Mouse (Mus musculus): Measurements from ENCODE around the gene Tnnt1.
A peak's percentile ranks its signal among the peaks of the same experiment; 100 is the strongest.

The Tnnt1 gene

DNA sequence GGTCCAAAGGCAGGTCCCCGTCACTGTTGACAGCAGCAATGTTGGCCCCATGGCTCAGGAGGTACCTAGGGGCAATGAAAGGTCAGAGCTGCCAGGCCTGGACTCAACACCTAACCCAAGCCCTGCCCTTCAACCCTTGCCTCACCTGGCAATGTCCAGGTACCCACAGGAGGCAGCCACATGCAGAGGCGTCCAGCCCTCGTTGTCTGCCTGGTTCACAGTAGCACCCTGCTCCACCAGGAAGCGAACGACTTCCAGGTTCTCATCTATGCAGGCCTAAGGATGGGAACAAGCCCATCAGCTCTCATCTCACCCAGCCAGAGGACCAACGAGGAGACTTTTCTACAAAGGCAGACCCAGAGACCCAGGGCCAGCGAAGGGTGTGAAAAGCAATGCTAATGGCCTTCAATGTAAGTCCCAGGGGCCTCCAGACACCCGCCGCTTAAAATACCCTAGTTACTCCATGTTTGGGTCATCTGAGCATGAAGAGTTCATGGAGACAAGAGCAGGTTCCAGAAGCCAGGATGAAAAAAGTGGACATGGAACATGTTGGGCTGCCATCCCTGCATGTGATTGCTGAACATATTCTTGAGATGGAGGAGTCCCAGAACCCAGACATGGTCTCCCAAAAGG is 18.8 kb downstream of the Tnnt1 start:
- no peak for DNase-seq

DNA sequence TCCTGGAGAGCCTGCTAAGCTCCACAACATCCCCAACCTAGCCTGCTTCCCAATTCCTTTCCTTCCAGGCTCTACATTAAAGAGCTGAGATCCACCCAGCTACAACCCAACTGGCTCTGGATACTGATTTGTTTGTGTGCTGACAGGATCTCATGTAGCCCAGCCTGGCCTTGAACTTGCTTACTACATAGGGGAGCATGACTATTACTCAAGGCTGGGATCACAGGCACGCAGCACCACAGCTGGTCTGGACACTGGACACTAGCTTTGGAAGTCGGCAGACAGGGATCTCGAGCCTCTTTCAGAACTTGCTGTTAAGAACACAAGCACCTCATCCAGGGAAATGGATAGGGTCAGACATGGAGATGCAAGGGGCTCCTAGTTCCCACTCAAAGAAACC is 19.7 kb downstream of the Tnnt1 start:
- DNase-seq, result no peak

DNA sequence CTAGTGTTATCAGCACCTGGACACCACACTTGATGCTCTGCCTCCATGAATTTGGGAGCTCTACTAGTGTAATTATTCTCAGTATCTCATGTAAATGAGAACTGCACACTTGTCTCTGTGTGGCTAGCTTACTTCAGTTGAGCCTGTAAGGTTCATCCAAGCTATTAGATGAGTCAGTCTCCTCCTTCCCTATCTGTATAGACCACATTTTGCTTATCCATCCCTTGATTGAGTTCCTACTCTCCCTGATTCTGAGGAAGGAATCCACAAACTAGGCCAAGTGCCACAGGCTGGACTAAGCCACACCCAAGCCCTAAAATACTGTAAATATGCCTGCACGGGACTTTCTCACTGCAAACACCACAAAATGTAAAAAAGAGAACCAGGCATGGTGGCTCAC is 22.2 kb downstream of the Tnnt1 start:
- no peak for DNase-seq

DNA sequence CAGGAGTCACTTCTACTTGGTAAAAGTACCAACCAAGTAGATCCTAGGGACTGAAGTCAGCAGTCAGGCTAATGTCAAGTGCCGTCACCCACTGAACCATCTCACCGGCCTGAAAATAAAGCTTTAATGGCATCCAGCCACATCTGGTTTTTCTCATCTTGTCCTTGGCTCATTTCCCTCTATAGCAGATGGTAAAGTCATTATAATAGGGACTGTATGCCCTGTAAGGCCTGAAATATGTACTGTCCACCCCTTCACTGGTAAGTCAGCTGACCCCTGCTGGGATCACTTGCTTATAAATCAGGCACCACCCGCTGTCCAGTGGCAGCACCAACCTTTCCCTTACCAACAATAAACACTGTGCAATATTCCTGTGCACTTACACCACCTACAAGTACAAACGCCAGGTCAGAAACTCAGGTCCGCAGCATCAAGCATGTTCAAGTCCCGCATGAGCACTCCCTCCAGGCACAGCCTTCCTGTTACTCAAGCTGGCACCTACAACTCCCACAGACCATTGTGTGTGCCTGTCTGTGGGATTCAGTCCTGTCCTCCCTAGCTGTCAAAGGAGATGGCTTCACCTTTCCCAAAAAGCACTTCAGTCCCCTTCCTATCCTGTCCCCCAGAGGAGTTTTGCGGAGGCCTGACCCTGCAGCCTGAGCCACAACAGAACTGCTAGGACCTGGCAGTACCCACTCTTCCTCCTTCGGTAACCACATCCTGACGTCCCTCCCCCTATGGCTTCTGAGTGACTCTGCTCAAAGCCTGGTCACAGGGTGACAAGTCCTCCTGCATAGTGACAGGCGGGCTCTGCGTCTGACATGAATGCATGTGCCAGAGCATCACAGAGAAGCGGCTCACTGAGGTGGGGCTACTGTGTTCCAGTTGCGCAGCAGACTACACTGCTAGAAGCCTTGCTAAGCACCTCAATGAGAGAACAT is 23.6 kb downstream of the Tnnt1 start:
- DNase-seq, result peak in 1 of 2 experiments; percentile 12

DNA sequence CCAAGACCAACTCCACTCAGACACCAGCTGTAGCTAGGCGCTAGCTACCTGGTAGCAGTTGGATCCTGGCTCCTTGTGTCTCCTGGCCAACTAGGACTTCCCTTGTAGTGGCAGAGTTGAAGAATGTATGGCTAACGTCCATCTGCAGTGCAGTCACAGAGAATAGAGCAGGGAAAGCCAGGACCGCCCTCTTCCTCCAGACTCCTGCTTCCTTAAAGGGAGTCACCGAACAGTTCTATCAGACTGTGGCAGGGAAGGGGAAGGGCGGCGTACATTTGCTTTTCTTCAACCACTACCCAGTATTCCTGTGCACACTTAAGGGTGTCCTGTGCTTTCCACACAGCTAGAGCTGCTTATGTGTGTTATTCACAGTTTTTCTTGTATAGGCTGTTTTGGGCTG is 24.9 kb downstream of the Tnnt1 start:
- no peak for DNase-seq

DNA sequence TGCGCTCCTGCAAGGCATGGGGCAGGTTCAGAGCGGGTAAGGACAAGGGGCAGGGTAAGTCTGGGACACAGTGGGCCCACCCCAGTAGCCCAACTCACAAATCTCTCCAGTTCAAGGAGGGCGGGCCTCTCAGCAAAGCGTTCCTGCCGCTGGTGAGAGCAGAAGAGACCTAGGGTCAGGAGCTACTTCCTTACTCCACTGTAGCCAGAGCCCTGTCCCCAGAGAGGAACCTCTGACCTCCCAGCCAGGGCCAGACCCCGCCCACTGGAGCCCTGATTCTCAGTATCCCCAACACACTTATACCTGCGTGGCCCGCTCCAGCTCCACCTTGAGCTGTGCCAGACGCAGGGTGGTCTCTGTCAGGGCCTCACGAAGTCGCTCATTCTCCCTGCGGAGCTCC is 33.9 kb downstream of the Tnnt1 start:
- no peak for DNase-seq

DNA sequence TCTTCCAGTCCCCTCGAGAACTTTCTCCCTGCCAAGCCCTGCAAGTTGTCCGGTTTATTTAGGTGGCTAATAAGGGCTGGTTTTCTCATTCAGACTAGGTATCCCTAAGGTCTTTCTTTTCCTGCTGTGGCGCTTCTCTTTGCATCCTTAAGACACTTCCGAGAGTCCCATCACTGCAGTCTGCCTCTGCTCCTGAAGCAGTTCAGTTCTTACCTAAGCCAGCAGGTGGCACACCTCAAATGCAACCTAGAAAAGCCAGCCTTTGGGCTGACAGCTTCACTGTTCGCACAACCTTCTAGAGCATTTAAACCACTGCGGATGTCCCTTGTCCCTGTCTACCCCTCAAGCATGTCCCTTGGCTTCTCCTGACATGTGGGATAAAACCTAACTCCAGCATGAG is 36.5 kb downstream of the Tnnt1 start:
- peak; percentile 62 to 74 for DNase-seq

DNA sequence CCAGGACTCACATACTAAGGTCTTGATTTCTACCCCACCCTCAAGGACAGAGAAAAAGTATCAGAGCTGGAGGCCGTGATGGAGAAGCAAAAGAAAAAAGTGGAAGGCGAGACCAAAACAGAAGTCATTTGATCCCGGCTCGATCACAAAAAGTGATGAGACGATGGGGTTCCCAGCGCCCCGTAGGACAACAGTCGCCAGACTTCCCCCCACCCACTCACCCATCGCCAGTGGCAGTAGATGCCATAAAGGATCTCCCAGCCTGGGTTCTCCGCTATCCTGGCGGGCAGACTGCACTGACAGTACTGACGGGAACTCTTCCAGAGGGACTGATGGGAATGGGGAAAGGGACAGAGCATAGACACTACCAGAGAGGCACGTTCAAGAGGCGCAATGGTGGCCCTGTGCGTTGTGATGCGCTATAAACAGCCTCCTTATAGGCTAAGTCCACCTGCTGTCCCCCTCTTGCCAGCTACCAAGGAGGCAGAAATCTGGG is 37.3 kb downstream of the Tnnt1 start:
- no peak for DNase-seq

DNA sequence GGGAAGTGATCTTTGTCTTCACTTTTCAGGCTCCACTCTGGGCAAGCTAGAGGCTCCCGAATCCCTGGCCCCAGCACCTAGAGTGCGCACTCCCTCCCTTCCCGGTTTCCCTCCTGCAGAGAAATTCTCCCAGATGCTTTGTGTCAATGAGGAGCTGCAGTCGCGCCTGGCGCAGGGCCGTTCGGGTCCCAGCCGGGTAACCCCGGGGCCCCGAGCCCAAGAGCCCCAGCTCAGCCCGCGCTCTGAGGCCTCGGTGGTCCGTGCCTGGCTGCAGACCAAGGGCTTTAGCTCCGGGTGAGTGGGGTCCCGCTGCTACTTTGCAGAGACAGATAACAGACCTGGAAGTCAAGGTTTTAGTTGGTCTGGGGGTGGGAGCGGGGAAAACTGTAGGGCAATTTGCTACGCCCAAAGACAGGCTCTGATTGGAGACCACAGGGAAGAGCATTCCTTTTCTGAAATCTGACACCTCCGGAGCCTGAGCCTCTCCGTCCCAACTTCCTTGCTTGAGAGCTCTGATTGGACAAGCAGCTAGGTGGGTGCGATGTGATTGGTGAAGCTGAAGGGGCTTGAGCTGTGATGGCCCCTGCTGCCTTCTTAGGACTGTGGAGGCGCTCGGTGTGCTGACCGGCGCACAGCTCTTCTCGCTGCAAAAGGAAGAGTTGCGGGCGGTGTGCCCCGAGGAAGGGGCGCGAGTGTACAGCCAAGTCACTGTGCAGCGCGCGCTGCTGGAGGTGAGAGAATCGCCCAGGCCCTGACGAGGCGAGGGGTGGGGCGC is 38.0 kb downstream of the Tnnt1 start:
- DNase-seq, result peak; percentile 77 to 82

DNA sequence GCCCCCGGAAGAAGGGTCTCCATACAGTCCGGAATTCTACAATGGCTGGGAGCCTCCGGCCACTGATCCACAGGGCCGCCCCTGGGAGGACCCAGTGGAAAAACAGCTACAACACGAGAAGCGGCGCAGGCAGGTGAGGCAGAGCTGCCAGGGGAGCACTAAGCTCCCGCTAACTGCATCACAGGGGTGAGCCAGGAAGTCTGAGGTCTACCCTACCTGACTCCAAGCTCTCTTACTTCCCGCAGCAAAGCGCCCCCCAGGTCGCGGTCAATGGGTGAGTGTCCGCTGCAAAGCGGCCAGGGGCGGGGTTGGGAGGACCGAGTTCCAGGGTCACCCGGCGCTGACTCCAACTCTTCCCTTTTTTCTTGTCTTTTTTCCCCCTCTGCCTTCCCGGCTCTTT is 42.2 kb downstream of the Tnnt1 start:
- no peak for DNase-seq

DNA sequence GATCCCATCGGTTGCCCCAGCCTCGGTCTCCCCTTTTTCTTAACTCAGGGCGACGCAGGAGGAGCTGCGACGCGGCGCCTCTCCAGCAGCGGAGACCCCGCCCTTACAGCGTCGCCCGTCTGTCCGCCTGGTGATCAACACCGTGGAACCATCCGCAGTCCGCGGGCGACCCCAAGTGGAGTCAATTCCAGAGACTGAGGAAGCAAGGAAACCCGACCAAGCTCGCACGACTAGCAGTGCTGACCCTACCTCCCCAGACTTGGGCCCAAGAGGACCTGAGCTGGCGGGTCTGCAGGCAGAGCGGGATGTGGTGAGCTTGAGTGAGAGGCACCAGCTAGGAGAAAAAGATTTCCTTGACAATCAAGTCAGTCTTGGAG is 45.0 kb downstream of the Tnnt1 start:
- peak; percentile 77 to 89 for DNase-seq

DNA sequence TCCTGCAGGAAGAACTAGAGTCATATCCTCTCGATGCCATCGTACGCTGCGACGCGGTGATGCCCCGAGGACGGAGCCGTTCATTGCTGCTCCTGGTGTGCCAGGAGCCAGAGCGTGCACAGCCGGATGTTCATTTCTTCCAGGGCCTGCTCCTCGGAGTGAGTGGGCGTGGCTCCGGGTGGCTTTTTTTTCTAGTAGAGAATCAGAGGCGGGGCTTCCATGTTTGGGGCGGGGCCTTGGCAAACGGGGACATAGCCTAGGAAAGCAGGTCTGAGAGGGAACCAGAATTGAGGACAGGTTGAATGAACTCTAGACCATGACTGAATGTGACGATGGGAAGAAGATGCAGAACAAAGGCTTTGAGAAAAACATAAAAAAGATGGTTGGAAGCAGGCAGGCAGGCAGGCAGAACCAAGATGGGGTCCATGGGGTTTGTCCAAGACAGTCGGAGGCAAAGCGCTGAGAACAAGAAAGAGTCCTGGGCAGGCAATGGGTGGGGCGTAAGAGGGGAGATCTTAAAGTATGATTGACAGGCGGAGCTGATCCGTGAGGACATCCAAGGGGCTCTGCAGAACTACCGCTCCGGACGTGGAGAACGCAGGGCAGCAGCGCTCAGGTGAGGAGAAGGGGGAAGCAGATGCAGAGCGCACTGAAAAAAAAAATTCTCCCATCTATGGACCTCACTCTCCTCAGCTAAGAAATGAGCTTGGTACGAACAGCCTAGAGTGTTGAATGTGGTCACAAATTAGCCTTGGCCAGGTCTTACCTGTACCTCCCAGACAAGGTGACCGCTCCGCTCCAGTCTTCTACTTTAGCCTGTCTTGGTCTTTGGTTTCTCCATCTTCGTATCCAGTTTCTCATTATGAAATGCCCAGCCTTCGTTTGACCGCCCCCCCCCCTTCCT is 45.7 kb downstream of the Tnnt1 start:
- peak; percentile 59 to 75 for DNase-seq

DNA sequence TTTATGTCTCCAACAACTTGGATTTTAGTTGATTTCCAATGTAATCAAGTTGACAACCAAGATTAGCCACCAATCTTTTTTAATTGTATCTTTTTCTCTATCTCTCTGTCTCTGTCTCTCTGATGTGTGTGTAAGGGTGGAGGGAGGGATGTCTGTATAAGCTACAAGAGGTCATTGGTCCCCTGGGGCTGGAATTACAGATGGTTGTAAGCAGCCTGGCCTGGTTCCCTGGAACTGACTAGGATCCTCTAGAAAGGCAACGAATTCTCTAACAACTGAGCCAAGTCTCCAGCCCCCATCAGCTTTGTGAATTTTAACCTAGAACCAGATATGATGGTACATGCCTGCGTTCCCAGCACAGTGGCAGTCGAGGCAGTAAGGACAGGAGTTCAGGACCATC is 48.4 kb downstream of the Tnnt1 start:
- DNase-seq, result no peak

DNA sequence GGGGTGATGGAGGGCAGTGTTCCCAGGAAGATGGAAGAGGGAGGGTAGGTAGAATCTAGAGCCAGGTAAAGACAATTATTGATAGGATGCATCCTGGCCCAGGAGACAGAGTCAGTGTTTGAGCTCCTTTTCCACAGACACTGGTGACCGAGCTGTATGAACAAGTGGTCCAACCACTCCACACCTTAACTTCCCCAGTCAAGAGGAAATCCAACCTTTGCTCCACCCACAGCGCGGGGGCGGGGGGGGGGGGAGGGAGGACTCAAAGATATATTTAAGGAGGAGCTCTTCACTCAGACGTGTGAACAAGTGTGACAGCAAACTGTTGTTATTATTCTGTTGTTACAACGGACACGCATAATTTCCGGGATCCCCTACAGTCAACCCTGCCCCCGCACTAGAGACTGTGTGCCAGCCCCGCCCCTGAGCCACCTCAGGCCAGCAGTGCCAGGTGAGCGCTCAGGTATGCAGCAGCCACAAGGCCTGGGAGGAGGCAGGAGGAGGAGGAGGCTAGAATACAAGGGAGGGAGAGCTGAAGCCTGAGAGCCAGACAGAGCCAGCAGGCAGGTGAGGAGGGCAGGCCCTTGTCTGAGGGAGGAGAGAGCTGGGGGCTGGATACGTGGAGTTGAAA is 51.9 kb downstream of the Tnnt1 start:
- no peak for DNase-seq

DNA sequence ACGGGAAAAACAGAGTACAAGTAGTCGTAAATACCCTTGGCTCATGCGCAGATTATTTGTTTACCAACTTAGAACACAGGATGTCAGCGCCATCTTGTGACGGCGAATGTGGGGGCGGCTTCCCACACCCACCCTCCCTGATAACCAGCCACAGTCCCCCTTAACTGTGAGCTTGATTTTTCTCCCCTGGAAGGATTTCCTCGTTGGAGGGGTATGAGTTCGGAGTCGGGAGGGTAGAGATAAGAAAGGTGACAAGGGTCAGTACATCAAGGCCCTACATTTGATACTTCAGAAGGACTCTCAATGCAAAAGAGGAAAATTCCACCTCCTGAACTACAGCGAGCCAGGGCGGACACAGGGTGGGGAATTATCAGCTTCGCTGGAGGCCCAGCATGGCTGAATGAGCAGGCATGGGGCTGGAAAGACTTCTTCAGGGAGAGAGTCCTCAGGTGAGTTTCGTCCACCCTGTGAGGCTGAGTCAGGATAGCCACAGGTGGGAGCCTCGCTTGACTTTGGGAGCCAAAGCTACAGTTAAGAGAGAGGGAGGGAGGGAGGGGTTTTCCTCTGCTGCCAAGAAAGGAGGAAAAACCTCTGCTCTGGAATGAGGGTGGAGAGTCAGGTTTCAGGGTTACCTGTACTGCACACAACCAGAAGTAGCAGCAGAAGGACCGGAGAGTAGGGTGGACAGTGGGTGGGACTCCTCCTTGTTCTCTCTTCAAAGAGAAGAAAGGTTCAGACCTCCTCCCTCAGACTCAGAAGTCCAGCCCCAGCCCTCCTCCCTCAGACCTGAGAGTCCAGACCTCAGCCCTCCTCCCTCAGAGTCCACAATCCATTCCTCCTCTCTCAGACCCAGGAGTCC is 55.4 kb downstream of the Tnnt1 start, which contains the start of gene Eps8l1:
Eps8l1 (plus strand) TSS at position 99 of the 859 bp plus-strand sequence.
- DNase-seq, result peak in 1 of 2 experiments; percentile 27
